Mouse (Mus musculus) skeletal muscle tissue, adult 2 months (tissue): ENCODE data around the gene Gm20388.
A peak's percentile ranks its signal among the peaks of the same experiment; 100 is the strongest.

Experiments
- DNase-seq: peaks from one replicate; pipeline ENCODE4 v3.0.0-alpha.2; 2012; ENCODE audit warnings: low read depth, low spot score

Gm20388 gene

DNA sequence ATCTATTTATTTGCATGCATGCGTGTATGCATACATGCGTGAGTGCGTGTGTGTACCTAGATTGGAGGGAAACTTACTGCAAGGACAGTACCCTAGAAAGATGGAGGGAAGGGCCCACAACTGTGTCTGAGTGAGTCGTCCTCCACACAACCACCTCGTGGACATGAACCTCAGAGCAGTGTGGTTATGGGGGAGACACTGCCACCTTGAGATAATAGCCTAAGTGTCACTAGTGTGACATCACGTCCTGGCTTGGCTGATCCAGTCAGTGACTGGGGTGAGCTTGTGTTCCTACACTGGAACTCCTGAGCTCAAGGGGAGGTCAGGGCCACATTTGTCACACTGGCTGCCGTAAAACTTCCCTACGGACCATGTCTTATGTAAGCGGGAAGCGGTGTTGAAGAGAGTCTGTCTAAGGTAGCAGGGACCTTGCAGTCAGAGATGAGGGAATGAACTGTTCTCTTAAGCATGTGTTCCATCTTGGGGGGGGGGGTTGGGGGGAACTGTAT, 1305.9 kb downstream of the Gm20388 start:
- DNase-seq = no peak

DNA sequence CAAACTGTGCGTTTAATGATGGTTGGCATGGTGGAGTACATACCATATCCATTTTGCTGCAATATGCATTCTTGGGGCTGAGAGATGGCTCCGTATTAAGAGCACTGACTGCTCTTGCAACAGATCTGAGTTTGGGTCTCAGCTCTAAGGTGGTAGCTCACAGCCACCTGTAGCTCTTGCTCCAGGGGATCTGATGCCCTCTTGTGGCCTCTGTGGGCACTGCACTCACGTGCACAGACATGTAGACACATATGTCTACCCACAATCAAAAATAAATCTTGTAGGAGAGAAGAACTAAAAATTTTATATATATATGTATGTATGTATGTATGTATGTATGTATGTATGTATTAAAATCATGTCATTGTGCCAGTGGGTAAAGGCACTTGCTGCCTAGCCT, 1307.8 kb downstream of the Gm20388 start:
- no peak for DNase-seq

DNA sequence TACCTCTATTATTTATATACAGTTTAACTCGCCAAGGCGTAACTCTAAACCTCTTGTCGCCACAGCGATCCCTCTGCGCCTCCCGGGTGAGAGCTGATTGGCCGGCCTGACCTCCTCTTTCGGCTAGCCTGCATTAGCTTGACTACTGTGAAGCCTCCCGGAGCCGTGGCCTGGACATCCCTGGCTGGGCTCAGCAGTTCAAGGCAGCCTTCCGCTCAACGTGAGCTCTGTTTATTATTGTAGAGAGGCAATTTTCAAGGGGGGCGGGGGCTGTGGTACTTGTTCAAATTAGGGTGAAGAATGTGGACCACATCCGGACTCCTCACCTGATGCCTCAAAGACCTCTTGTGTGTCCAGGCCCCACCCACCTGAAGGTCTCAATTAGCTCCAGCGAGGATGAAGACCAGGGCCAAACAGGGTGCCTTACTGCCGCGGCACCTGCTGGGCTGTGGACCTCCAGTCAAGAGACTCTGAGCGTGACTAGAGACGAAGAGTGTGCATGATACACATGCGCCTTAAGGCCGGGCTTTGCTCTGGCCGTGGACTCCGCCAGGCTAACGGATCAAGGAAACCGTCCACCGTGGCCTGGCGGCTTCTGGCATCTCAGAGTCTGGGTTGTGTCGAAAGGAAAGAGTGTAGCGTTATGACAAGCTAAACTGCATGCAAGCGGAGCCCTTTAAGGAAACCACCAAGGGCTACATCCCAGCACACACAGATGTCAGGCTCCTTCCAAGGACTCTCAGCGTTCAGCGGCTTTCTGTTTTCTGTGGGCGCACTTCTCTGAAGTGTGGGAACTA, 1309.7 kb downstream of the Gm20388 start:
- no peak for DNase-seq

DNA sequence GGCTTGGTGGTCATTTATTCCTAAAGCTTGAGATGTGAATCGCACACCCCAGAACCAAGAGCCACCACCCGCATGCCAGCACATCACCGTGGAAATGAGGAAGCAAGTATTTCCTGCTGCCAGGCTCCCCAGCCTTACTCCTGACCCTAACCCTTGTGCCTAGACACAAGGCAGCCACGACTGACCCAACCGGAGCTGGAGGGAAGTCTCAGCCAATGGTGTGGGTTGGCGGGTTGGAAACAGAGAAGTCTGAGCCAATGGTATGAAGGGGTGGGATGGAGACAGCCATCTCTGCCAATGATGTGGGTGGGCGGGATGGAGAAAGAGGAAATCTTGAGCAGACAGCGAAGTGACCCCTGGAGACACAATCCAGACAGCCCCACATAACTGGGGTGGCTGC, 1314.1 kb downstream of the Gm20388 start:
- no peak for DNase-seq

DNA sequence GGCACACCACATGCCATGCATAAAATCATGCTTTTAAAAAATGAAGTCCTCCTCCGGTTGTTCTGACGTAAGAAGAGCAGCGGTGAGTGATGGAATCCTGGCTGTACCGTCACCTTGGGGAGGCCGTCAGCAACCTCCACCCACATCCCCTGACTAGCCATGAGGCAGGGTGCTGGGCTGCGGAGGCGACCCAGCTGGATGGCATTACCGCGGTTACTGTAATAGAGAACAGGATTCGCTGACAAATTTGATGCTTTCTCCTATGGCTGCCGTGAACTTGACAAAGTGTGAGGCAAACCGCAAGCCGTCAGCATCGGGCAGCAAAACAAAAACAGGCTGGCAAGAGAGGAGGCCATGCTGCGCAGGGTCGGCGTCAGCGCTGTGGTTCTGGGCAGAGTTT, 1317.1 kb downstream of the Gm20388 start:
- no peak for DNase-seq

DNA sequence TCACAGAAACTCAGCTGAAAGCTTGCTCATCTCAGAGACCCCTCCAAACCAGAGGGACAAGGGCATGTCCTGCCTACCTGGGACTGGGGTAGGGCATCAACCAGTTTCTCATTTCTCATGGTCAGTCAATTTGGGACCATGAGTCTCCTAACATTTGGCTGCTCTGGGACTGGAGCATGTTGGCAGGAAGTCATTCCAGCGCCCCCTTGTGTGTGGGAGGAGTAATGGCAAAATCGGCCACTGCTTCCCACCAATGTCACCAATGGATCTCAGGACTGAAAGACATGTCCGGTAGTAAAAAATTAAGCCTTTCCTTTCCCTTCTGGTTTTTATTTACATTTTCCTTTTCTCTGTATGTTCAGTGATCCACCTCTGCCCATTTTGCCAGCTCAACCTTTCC, 1318.3 kb downstream of the Gm20388 start:
- no peak for DNase-seq

DNA sequence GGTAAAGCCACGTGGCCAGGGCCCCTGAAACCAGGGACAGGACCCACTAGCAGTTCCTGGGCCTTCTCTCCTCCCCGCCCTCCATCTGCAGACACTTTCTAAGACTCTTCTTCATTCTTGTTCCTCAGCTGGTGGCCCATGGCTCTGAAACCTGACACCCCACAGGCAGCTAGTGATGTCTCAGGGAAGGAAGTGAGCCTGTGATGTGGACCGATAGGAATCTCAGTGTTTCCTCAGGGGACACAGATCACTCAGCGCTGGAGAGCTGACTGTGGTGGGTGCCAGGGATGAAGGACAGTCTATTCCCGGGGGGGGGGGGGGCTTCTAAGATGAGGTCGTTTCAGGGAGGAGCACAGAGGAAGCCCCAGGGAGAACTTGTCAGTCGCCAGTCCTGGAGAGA, 1318.9 kb downstream of the Gm20388 start:
- no peak for DNase-seq

DNA sequence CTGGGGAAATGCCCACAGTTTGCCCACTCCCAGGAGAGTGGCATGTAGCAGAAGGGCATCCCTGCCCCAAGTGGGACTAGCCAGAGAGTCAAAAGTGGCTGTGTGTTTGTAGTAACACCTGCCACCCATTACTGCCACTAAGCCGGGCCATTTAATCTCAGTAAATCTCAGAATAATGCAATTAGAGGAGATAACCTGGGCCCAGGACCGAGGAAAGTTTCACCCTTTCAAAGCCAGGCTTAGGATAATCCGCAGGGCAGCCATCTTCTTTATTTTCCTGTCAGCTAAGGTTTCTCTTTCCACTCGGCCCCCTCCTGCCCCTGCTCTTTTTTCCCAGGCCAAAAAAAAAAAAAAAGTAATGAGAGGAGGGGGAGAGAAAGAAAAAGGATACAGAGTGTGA, 1322.6 kb downstream of the Gm20388 start:
- DNase-seq = no peak

DNA sequence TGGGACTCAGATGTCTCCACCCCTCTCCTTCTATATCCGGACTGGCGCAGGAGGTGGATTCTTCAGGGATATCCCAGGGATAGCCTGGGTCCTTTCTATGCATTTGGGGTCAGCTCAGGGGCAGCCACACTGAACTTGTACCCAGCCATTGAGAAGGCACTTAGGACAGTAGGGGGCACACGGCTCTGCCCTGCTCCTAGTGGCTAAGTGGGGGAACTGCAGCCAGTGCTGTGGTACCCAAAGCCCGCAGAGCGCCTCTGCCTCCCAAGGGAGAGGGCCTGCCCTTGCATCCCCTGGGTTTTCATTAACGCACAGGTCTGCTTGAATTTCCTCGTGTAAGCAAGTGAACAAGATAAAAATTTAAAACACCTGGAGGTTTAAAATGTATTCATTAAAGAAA, 1324.3 kb downstream of the Gm20388 start:
- no peak for DNase-seq

DNA sequence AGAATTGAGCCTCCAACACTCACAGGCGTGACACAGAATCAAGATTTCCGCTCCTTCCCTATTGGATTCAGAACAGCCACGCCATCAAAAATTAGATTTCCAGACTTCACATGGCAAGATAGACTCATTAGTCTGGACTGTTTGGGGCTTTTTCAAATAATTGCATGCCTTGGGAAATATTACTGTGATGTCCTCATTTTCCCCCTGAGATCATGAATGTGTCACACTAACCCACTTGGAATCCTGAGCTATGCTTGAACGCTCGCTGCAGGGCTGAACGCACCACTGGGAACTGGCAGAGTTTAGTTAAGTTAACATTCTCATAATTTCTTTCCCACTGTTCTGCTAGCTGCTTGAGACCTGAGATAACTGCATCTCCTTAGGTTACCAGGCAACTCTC, 1329.0 kb downstream of the Gm20388 start:
- no peak for DNase-seq

DNA sequence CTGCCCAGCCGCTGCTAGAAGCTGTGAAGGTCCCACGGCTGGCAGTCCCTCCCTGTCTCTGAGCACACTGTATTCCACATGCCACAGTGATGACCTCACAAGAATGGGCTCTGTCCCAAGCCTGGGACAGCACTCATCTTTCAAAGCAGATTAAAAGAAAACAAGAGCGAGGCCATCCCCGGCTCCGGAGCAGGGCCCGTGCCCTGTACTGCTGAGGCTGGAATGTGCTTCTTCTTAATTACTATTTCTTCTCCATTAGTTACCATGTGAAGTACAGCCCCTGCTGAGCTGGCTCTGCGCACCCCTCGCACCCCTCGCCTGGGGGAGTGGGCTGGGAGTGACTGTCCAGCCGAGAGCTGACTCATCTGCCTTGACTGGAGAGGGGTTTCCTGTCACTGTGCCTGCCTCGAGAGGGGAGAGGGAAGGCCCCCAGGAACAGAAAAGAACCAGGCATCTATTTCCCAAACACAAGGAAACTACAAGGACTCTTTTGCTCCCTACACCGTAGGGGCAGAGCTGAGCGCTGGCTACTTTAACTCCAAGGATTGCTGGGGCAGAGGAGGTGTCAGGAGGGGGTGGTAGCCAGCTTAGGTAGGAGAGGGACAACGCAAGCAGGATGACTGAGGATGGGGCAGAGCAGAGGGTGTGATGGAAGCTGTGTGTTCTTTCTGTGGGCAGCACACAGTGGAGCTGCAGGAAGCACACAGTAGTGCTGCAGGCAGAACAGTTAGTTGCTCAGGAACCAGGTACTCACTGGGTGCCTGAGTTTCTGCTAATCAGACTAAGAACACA, 1331.3 kb downstream of the Gm20388 start:
- no peak for DNase-seq

DNA sequence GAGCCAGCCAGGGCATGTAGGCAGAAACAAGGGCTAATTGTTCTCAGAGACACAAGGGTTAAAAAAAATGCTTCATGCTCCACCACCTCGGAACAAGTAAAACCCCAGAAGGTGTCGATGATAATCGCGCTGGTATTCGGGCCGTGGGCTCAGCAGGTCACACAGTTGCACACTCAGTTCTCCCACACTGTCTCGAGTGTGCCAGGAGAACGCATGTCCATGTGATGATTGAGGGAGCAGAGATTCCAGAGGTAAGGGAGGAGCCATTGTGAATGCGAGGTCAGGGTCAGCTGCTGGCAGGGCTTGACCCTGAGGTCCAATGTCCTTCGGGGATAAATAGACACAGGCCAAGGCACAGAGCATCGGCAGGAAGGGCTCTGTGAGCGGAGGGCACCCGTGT, 1332.0 kb downstream of the Gm20388 start:
- DNase-seq = no peak

DNA sequence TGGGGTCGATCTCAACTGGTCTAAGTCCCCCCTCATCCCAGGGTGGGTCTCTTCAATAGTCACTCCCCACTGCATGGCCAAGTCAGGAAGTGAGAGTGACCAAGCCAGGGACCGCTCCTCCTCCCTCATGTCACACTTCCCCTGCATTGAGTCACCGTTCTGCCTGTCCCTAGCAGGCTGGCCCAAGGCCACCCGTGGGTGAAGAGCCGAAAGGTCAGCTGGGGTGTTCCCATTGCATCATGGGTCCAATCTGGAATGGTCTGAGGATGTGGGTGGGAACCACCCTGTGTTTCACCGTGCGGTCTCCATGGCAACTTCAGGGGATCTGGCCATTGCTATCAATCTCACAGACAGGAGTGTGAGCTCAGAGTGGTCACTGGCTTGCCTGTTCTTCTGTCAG, 1338.2 kb downstream of the Gm20388 start:
- DNase-seq = no peak

DNA sequence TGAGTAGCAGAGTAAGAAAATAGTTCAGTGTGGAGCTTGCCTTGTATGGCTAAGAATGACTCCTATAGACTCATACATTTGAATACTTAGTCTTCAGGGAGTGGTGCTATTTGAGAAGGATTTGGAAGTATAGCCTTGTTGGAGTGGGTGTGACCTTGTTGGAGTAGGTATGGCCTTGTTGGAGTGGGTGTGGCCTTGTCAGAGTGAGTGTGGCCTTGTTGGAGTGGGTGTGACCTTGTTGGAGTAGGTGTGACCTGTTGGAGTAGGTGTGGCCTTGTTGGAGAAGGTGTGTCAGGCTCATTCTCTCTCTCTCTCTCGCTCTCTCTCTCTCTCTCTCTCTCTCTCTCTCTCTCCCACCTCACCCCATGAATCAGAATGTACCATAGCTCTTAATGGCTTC, 1338.8 kb downstream of the Gm20388 start:
- DNase-seq = no peak

DNA sequence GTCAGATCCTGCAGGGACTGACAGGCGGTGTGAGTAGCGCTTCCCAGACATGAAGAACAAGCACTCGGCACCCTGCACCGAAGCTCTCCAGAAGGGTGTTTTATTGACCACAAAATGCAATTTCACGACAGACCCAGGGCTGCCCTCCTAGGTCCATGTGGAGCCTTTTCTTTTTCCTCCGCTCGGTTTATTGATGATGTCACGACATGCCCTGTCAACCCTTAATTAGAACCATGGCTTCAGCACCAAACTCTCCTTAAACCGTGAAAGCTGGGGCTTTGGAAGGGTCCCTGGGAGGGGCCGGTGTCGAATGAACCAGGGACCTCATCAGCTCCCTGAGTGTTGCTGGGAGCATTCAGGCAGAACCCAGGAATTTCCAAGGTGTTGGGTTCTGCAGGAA, 1340.4 kb downstream of the Gm20388 start:
- DNase-seq = no peak

DNA sequence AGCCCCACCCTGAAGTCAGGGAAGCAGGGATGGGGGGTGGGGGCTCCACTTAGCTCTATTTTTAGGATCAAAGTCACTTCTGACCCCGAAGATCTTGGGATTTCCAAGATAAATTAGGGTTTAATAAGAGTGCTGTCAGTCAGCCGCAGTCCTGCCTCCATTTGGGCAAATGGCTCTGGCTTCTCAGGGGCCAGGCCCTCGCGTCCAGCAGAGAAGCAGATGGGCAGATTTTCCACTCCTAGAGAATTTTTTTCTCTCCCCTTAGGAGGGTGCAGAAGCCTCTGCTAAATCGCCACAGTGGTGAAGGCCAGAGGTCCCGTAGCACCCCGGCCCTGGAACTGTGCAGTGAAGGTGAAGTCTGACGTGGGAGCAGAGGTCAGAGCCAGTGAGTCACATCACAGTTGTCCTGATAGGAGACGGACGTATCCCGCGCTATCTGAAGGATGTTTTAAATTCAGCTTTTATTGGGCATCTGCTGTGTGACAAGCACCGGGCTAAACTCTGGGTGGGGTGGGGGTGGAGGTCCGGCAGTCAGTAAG, 1345.2 kb downstream of the Gm20388 start:
- DNase-seq = no peak

DNA sequence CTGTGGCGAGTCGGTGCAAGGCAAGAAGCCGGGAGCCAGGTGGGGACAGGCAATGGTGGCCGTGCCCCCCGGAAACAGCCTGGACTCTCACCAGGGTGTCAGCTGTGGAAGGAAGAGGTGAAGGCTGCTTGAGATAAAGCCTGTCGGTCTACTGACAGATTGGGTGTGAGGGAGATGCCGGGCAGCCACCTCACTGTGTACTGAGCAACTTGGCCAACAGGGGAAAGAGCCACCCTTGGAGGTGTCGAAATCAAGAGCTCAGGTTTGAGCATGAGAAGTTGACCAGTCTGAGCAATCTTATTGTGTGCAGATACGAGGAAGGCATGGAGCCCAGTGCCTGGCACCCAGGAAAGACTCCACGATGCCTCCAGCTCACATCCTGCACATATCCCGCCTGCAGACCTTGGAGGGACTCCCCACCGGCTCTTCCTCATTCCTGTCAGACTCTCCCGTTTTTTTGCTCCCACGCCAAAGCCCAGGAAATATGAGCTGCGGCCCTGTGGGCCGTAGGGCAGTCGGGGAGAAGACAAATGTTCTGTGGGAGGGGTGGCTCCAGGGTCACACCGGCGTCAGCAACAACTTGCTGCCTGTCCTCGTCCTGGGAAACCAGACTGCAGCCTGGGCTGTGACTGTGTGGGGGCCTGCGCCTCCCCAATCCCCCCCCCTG, 1347.6 kb downstream of the Gm20388 start:
- no peak for DNase-seq

DNA sequence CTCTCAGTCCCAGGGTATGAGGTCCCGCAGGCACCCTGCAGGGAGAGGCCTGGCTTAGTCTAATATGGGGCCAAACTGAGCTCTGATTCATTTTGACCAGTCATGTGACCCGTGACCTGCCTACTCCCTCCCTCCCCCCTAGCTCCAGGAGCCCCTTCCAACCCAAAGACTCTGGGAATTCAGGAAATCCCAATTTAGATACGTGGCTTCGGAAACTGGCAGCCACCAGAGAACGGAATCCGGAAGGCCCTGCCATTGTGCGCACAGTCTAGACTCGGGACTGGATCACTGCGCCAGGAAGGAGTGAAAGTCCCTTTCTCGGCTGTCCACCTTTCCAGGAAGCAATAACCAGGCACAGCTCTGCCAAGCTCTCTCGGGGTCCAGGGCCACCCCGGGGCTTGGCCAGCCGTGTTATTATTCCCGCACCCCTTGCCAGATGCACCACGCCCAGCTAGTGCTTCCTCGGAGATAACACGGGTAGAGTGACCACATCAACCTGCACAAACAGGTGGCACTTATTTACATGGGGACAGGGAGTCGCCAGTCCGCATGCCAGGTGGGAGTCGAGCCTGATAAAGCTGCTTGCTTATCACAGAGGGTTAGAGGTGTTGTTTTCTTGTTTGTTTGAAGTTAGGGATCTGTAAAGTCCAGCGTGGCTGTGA, 1352.2 kb downstream of the Gm20388 start:
- DNase-seq = peak; percentile 21

DNA sequence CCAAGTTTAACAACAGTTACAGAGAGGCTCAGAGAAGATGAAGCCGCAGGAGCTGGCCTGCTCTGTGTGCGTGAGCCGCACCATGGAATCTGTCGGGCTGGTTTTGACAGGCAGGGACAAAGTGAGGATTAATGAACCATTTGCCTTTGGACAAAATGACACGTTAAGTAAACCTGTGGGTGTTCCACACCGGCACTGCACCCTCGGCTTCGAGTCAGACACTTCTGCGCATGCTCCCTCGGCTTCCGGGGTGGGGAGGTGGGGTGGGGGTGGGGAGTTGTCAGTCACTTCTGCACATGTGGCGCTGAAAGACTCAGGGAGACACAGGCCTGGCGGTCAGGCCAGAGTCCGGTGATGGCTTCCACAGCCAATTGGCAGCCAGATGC, 1352.7 kb downstream of the Gm20388 start:
- no peak for DNase-seq

DNA sequence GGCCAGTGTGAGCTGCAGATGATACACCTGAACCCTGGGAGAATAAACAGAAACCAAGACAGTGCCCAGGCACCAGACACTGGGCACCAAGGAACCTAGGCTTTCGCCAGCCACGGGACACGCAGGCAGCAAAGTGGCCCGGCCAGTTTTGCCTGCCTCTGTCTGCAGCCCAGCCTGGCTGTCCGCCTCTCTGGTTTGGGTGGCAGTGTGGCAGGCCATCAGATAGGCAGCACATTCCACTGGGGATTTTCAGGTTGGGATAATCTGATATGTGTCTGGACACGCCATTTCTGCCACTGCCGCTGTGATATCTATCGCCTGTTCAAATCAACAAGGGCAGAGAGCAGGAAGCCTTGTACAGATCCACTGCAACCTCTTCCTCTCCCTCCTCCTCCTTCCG, 1353.6 kb downstream of the Gm20388 start:
- no peak for DNase-seq

DNA sequence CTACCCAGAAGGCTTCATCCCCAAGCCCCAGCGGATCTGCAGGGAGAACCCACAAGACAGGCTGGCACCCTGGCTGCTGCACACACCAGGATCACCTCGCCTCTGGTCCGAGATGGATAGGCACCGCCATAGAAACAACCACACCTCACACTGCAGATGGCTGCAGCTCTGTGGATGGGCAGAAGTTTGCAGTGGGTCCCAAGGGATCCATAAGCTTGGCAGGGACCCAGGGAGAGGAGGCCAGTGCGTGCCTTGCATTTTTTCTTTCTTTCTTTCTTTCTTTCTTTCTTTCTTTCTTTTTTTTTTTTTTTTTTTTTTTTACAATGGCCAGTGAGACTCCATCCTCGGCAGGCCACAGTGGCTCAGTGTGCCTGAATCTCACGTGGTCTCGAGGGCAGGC, 1360.9 kb downstream of the Gm20388 start:
- no peak for DNase-seq

DNA sequence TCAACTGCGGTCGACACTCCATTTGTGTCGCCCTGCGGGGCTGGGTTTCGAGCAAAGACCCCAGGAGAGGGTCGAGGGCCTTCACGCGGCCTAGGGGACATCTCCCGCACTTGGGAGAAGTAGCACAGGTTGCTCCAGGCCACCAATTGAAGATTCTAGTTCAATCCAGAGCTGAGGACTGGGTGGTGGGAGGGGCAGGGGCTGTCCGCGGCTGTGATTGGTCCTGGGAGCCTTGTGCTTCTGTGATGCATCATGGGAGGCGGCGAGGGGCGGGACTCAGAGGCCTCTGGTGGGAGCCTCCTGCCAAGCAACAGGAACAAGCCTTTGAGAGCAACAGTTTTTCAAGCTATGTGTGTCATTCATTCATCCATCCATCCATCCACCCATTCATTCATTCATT, 1362.6 kb downstream of the Gm20388 start:
- no peak for DNase-seq
